Mouse (Mus musculus): ENCODE results near the gene Garnl3. TPM values are rescaled to one million over a fixed set of nuclear protein-coding genes. Genes with fewer than 3 reads are reported as not detected.

The Garnl3 gene
- total and polyA plus RNA-seq, 3 experiments: 0.08 to 0.19 TPM; not detected in 1

- Histone ChIP-seq H3K27me3 (replicated peaks) (peaks cover 16% of the 10 kb centered on the region), H3K4me3 (replicated peaks in 1 of 3; ENCODE audit: low read depth in 2 of 3, low read length in 2 of 3, poor library complexity in 1 of 3) (no peak overlapping the region), H3K9me3 (replicated peaks; ENCODE audit: low read length) (no peaks in the 10 kb centered on the region), H3K4me2 (ENCODE audit: insufficient read depth, low read depth, poor library complexity, severe bottlenecking) (no peak overlapping the region), H3K9ac (ENCODE audit: insufficient read depth, low read depth) (no peak overlapping the region), H3K4me1 (ENCODE audit: control insufficient read depth in 1 of 2, insufficient read depth in 2 of 2) (peaks cover 0 to 14% of the 10 kb centered on the region in 2 experiments; a peak in 2 of 4 replicates), H3K36me3 (replicated peaks in 1 of 2; ENCODE audit: control insufficient read depth in 1 of 2, insufficient read depth in 1 of 2, low read length in 1 of 2) (no peaks in the 10 kb centered on the region), H3K79me2 (replicated peaks; ENCODE audit: control insufficient read depth, extremely low read depth, insufficient read depth, poor library complexity, severe bottlenecking) (no peaks in the 10 kb centered on the region), H3K27ac (ENCODE audit: insufficient read depth, low read depth) (no peak overlapping the region)
- dilution Hi-C loops (cut with MboI; ENCODE audit: extremely low pct_ligation_motif_present, extremely low pct_unique_long_range_greater_than_20kb, low sequenced_read_pairs): no loop called here
- TF ChIP-seq CHD2 (IDR thresholded peaks at IDR 0.05; ENCODE audit: low read length) (no peak), SMC3 (IDR thresholded peaks at IDR 0.05; ENCODE audit: low read depth, low read length) (no peak), TBP (conservative IDR thresholded peaks at IDR 0.05; ENCODE audit: low read depth, low read length) (no peak), MAX (IDR thresholded peaks at IDR 0.05; ENCODE audit: low read length) (no peak), POLR2A (IDR thresholded peaks at IDR 0.05; ENCODE audit: low read depth, low read length) (no peak), MXI1 (IDR thresholded peaks at IDR 0.05; ENCODE audit: low read depth, low read length) (no peak)
- in situ Hi-C loops (cut with MboI; ENCODE audit: low pct_ligation_motif_present, low pct_unique_long_range_greater_than_20kb, low sequenced_read_pairs): no loop called here
- no peak for DNase-seq (ENCODE audit: extremely low read depth)
These were observed 4.9 kb upstream of the Garnl3 start for GRCm38 (mm10) chr2:33136366-33136765.

- Histone ChIP-seq H3K4me1 (ENCODE audit: control insufficient read depth in 1 of 2, insufficient read depth in 2 of 2) (peaks cover 0 to 19% of the 10 kb centered on the region in 2 experiments; a peak in 2 of 4 replicates), H3K27me3 (replicated peaks) (peaks cover 18% of the 10 kb centered on the region), H3K79me2 (replicated peaks; ENCODE audit: control insufficient read depth, extremely low read depth, insufficient read depth, poor library complexity, severe bottlenecking) (no peaks in the 10 kb centered on the region), H3K9ac (ENCODE audit: insufficient read depth, low read depth) (no peak overlapping the region), H3K4me3 (replicated peaks in 1 of 3; ENCODE audit: low read depth in 2 of 3, low read length in 2 of 3, poor library complexity in 1 of 3) (no peak overlapping the region), H3K27ac (ENCODE audit: insufficient read depth, low read depth) (no peak overlapping the region), H3K36me3 (replicated peaks in 1 of 2; ENCODE audit: control insufficient read depth in 1 of 2, insufficient read depth in 1 of 2, low read length in 1 of 2) (no peaks in the 10 kb centered on the region), H3K4me2 (ENCODE audit: insufficient read depth, low read depth, poor library complexity, severe bottlenecking) (no peak overlapping the region), H3K9me3 (replicated peaks; ENCODE audit: low read length) (no peaks in the 10 kb centered on the region)
- DNase-seq (ENCODE audit: extremely low read depth): no peak
- TF ChIP-seq MAZ (IDR thresholded peaks at IDR 0.05; ENCODE audit: low read depth, low read length) (no peak), UBTF (IDR thresholded peaks at IDR 0.05; ENCODE audit: low read depth, low read length) (no peak), RAD21 (IDR thresholded peaks at IDR 0.05; ENCODE audit: low read depth, low read length) (no peak), BHLHE40 (IDR thresholded peaks at IDR 0.05; ENCODE audit: low read depth, low read length) (no peak), ZKSCAN1 (IDR thresholded peaks at IDR 0.05; ENCODE audit: borderline replicate concordance, low read depth, low read length) (no peak), CHD1 (IDR thresholded peaks at IDR 0.05; ENCODE audit: low read depth, low read length) (no peak)
- in situ Hi-C loops (cut with MboI; ENCODE audit: low pct_ligation_motif_present, low pct_unique_long_range_greater_than_20kb, low sequenced_read_pairs) (no loop called here), dilution Hi-C loops (cut with MboI; ENCODE audit: extremely low pct_ligation_motif_present, extremely low pct_unique_long_range_greater_than_20kb, low sequenced_read_pairs) (no loop called here)
These were observed 3.5 kb upstream of the Garnl3 start for GRCm38 (mm10) chr2:33134766-33135490.

GRCm38 (mm10) chr2:33132306-33132705 lies 852 bp upstream of the Garnl3 start:
- no peak overlapping the region for H3K27ac ChIP-seq (ENCODE audit: insufficient read depth, low read depth)
- H3K4me2 ChIP-seq (ENCODE audit: insufficient read depth, low read depth, poor library complexity, severe bottlenecking): no peak overlapping the region
- peaks cover 36% of the 10 kb centered on the region for H3K27me3 ChIP-seq (replicated peaks)
- H3K9ac ChIP-seq (ENCODE audit: insufficient read depth, low read depth): no peak overlapping the region
- dilution Hi-C loops (cut with MboI; ENCODE audit: extremely low pct_ligation_motif_present, extremely low pct_unique_long_range_greater_than_20kb, low sequenced_read_pairs): no loop called here
- no peak overlapping the region for H3K4me3 ChIP-seq (replicated peaks in 1 of 3; ENCODE audit: low read depth in 2 of 3, low read length in 2 of 3, poor library complexity in 1 of 3)
- H3K4me1 ChIP-seq (ENCODE audit: control insufficient read depth in 1 of 2, insufficient read depth in 2 of 2): peaks cover 3 to 19% of the 10 kb centered on the region in 2 experiments; a peak in 3 of 4 replicates
- no peaks in the 10 kb centered on the region for H3K79me2 ChIP-seq (replicated peaks; ENCODE audit: control insufficient read depth, extremely low read depth, insufficient read depth, poor library complexity, severe bottlenecking)
- no peaks in the 10 kb centered on the region for H3K9me3 ChIP-seq (replicated peaks; ENCODE audit: low read length)
- in situ Hi-C loops (cut with MboI; ENCODE audit: low pct_ligation_motif_present, low pct_unique_long_range_greater_than_20kb, low sequenced_read_pairs): no loop called here
- DNase-seq (ENCODE audit: extremely low read depth): no peak
- H3K36me3 ChIP-seq (replicated peaks in 1 of 2; ENCODE audit: control insufficient read depth in 1 of 2, insufficient read depth in 1 of 2, low read length in 1 of 2): no peaks in the 10 kb centered on the region
- TF ChIP-seq SMC3 (IDR thresholded peaks at IDR 0.05; ENCODE audit: low read depth, low read length) (no peak), E2F4 (IDR thresholded peaks at IDR 0.05; ENCODE audit: insufficient replicate concordance, low read depth, low read length) (no peak), MAZ (IDR thresholded peaks at IDR 0.05; ENCODE audit: low read depth, low read length) (no peak), IRF4 (IDR thresholded peaks at IDR 0.05; ENCODE audit: low read depth, low read length) (no peak), ZC3H11A (IDR thresholded peaks at IDR 0.05; ENCODE audit: low read depth, low read length) (no peak), POLR2A (IDR thresholded peaks at IDR 0.05; ENCODE audit: low read depth, low read length) (no peak), CTCF (conservative IDR thresholded peaks at IDR 0.05 in 1 of 2, IDR thresholded peaks at IDR 0.05 in 1 of 2; ENCODE audit: low read depth in 2 of 2, low read length in 2 of 2) (no peak), MEF2A (IDR thresholded peaks at IDR 0.05; ENCODE audit: borderline replicate concordance, low read depth, low read length) (no peak), JUND (conservative IDR thresholded peaks at IDR 0.05; ENCODE audit: low read depth, low read length) (no peak), KAT2A (IDR thresholded peaks at IDR 0.05; ENCODE audit: insufficient replicate concordance, low read length) (no peak), MYC (IDR thresholded peaks at IDR 0.05; ENCODE audit: low read depth, low read length) (no peak), MXI1 (IDR thresholded peaks at IDR 0.05; ENCODE audit: low read depth, low read length) (no peak), USF2 (conservative IDR thresholded peaks at IDR 0.05; ENCODE audit: low read depth, low read length) (no peak), POLR2AphosphoS2 (IDR thresholded peaks at IDR 0.05; ENCODE audit: low read depth, low read length) (no peak), RAD21 (IDR thresholded peaks at IDR 0.05; ENCODE audit: low read depth, low read length) (no peak), CHD2 (IDR thresholded peaks at IDR 0.05; ENCODE audit: low read length) (no peak), RCOR1 (conservative IDR thresholded peaks at IDR 0.05; ENCODE audit: low read depth, low read length) (no peak), ETS1 (conservative IDR thresholded peaks at IDR 0.05; ENCODE audit: low read depth, low read length) (no peak), NRF1 (IDR thresholded peaks at IDR 0.05; ENCODE audit: low read depth, low read length) (no peak)

All from CH12.LX (cell line).